In the genomic region with DNA sequence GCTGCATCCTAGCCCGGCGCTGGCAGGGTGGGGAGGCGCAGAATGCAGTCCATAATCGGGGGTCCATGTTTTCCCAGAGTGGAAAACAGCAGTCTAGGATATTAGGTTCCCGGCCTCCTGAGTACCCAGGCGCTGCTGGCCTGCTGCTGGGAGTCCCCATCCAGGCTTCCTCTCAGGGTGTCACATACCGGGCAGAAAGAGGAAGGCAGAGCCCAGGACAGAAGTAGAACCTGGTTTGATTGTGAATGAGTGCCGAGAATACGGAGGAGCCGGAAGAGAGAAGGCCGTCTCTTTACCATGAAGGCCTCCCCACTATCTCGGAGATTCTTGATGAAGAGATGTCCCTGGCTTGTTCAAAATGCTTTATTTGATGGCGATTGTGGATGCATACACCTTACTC, we compare ENCODE assay signal across 15 mouse cellular contexts.
A peak's percentile ranks its signal among the peaks of the same experiment; 100 is the strongest.
DNase-seq lines count a peak whose midpoint lies in the region; ATAC-seq lines count a peak whose summit lies in the region.
"Had no signal": no experiment of that assay in that cellular context is flagged by ENCODE, and none has a peak within 500 bp of the region (broad histone marks: within the 10 kb centered on the region; RNA-seq: fewer than 3 reads in every experiment).

No protein-coding gene starts in this region.

- peak; percentile 43; the same call in 1 of the 2 replicates for ATAC-seq in neutrophil, adult 5-6 weeks (ENCODE audit: extremely low read depth, insufficient number of reproducible peaks, low FRiP score, poor library complexity, severe bottlenecking)
- ATAC-seq in erythroblast, adult 5-6 weeks (replicated peaks; ENCODE audit: low FRiP score, poor library complexity, severe bottlenecking), result no peak
- ATAC-seq: forebrain, embryonic 16.5 days; hindbrain, embryonic 16.5 days; Patski had no signal

- peak; percentile 18 to 28 for DNase-seq in spleen, postnatal 36 days (ENCODE audit: low spot score in 2 of 2)
- no peak for DNase-seq in spleen, adult 18-20 months
- DNase-seq in induced T-regulatory cell, adult 2 months (ENCODE audit: low read depth), result peak; percentile 40
- DNase-seq in yolk sac, embryonic 10.5 days (ENCODE audit: low spot score), result no peak
- DNase-seq: adrenal gland, adult 2 months; adrenal gland, postnatal 25 days; cerebellum, adult 18-20 months; cerebellum, postnatal 14 days; gastrocnemius, postnatal 10 days; heart, postnatal 36 days had no signal

Comparison
In these comparisons a context has a peak if more than half of its experiments do, and no peak if none do; other contexts are left out.
1. DNase-seq: peak in spleen, postnatal 36 days (2 of 2) and induced T-regulatory cell, adult 2 months (single experiment); none in spleen, adult 18-20 months (0 of 2) and yolk sac, embryonic 10.5 days (single experiment).